Mouse (Mus musculus) lung, postnatal 36 days (tissue): ENCODE data around the gene Clip2.
"Not testable (repeated sequence)": the region's sequence is repeated elsewhere in the genome, so short reads cannot be mapped to it uniquely, and the experiment has no call there.

Source experiments
- DNase-seq: peaks from one replicate; pipeline ENCODE4 v3.0.0; 2022; ENCODE audit warnings: mixed read lengths

Gene Clip2

DNA sequence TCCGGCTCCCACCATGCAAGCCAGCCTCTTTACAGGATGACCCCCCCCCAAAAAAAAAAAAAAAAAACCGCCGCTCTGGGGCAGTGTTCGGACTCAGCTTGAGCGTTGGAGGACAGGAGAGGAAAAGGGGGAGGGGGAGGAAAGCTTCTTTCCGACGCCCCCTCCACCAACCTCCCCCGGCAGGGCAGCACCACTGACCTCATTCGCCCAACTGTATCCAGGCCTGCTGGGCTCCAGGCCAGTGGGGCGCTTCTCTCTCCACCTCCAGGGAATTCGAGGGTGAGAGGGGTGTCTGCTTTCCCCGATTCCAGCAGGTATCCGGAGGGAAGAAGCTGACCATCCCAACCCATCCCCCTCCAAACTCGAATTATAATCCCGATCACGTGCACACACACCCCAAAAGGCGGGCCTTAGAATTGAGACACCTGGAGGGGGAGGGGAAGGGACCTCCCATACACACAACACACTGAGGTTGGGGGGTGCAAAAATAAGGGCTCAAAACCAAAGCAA is 96.3 kb downstream of the Clip2 start:
- DNase-seq = peak; percentile 71

DNA sequence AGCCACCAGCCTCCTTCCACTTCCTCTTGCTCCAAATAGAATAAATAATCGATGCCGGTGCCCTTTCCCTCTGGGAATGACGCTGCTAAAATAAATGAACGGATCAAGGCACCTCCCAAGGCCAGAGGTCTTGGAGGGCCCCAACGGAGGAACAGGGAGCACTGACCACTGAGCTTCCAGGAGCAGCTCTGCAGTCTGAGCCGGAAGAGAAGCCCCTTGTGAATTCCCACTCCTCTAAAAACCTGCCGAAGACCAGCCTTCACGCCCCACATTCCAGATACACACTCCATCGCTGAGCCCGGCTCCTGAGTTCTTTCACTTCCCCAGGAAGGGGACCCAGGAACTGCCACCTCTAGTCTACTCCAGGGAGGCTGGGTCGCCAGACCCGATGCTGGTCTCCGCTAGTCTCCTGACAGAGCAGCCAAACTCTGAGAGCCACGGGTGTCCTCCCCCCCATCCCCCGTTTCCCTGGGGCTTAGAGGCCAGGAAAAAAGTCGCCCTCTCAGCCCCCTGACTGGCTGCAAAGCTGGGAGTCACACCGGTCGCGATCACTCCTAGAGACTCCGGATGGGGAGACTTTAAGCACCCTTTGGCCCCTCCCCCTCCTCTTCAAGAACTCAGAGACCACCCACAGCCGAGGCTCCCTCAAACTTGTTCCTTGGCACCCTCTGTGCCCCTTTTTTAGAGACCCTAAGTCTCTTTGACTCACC is 96.9 kb downstream of the Clip2 start:
- DNase-seq = peak; percentile 49

DNA sequence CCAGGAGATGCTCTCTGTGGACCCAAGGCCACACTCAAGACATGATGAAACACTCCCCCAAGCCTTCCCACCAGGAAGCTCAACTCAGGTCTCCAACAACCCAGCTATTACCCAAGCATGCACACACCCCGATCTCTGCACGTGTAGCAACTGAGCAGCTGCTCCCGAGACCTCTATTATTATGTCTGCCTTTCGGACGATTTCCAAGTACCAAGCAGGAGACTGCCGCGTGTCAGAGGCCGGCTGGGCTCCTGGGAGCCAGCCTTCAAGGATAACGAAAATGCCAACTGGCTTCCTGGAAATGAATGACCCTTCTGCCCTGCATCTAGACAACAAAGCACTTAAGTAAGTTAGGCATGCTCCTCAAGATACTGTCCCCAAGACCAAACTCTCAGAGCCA is 97.8 kb downstream of the Clip2 start:
- no peak for DNase-seq

DNA sequence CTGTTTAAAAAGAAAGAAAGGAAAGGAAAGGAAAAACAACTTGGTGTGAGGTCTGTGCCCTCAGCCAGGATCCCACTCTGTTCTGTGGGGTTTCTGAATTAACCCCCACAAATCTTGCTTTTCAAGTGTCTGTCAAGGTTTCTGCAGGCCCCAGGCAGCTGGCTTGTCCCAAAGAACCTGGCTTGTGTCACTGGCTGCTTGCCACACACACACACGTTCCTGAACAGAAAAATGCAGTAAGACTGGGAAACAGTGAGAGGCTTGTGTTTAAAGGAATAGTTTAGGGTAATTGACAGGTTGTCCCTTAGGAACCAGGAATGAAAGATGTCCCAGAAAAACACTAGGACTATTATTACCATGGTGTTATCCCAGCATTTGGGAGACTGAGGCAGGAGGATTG is 98.7 kb downstream of the Clip2 start:
- DNase-seq = no peak

DNA sequence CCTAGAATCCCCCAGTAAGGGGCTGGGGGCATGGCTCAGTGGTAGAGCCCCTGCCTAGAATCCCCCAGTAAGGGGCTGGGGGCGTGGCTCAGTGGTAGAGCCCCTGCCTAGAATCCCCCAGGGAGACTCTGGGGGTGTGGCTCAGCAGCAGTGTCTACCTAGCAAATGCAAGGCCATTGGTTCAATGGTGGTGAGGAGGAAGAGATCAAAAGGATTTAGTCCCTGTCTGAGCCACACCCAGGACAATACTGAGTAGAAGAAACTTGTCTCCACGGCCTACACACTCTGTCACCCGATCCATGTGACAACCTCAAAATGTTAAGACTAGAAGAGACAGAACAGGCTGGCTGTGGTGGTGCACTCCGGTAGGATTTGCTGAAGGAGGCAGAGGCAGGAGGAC is 105.5 kb downstream of the Clip2 start:
- DNase-seq = not testable (repeated sequence)

DNA sequence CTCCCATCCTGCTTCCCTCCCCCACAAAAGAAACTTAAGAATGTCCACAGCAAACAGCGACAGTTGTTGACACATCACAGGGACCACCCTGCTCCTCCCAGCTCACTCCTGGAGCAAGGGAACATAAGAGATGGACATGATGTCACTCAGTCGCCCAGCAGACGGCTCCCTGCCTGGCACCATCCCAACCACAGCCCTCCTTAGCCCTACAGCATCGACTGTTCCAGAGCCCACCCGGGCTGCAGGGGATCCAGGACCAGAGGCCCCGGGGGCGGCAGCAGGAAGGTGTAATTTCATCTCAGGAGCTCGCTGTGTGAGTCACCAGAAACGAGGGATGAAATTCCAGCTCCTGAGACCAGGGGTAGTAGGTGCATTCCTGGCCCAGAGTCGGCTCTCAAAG is 106.3 kb downstream of the Clip2 start:
- peak; percentile 11 for DNase-seq

DNA sequence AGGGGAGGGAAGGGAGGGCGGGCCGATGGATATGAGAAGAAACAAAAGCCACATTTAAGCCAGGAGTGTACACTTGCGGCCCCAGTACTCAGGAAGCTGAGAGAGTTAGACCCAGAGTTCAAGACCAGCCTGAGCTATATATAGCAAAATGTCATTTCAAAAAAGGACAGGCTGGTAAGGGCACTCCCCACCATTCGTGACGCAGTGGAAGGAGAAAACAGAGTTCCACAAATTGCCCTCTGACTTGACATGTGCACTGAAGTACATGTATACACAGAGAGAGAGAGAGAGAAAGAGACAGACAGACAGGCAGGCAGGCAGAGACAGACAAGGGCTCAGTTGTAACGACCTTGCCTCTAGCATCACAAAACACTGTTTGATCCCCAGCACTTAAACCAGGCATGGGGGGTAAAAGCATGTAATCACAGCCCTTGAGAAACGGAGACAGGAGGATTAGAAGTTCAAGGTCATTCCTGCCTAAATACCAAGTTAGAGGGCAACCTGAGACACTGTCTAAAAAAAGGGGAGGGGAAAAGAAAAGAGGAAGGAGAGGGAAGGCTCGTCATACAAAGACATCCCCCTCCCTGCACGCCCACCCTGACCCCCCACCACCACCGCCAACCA is 106.9 kb downstream of the Clip2 start:
- DNase-seq = no peak

DNA sequence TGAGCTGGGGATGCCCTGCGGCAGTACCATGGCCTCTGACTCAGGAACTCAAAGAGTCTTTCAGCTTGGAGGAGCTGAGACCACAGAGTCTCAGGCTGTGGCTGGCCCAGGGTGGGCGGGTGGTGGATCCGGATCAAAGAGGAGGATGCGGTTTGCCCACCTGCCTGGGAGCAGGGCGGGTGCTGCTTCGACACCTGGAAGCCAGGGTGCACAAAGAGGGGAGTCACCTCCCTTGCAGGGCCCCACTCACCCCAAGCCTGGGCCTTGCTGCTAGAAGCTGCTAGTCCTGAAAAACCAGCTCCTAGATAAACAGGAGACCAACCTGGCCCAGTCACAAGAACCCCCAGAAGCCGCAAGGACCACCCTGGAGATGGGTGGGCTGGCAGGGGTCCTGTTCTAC is 107.8 kb downstream of the Clip2 start:
- no peak for DNase-seq

DNA sequence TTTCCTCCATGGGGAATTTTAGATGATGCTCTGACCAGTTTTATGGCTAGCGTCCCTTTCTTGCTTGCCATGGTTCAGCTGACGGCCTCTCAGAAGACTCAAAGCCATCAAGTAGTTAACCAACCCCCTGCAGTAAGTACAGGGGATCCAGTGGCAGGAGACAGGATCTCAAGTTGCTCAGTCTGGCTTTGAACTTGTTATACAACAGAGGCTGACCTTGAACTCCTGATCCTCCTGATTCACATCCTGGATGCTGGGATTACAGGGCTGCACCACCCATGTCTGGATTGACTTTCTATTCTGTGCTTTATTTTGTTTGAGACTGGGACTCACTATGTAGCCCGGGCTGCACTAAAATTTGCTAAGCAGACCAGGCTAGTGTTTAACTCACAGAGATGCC is 110.2 kb downstream of the Clip2 start:
- no peak for DNase-seq

DNA sequence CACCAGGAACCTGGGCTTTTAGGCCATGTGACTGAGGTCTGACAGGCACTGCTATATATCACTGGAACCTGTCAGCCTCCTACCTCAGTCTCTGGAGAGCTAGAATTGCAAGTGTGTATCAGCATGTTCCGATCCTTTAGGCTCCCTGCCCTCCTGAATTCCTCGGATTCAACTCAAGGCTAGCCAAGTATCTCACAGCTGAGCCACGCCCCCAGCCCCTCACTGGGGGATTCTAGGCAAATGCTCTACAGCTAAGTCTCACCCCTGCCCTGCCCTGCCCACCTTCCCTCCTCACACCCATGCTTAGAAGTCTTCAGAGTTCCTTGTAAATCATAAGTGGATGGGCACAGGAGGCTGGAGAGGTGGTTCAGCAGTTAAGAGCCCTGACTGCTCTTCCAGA is 111.1 kb downstream of the Clip2 start:
- no peak for DNase-seq

DNA sequence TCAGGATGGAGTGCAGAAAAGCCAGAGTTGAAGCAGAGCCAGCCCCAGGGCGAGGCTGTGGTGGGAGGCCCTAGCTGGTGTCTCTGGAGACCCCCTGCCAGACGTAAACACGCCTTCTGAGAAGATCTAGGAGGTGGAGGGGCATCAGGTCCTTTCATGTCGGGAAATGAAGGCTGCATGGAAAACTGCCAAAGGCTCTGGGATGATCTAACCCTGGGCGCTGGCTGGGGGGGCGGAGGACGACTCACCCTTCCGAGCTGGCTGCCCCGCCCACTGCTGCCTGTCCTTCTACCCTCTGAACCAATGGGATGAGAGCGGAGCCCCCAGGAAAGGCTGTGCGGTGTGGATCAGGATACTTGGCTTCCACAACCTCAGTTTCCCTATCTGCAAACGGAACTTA is 112.1 kb downstream of the Clip2 start:
- DNase-seq = peak; percentile 83

DNA sequence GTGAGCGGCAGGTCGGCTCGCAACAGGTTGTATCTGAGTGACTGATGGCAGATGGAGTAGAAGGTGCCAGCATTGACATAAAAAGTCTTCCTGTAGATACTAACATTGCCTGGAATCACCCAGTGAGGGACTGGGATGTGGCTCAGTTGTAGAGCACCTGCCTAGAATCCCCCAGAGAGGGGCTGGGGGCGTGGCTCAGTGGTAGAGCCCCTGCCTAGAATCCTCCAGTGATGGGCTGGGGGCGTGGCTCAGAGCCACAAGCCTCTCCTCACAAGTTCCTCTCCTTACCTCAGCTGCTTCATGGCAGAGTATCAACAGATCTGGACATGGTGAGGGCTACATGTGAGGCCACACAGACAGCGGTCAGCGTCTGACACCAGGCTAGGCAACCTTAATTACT is 112.8 kb downstream of the Clip2 start:
- DNase-seq = no peak
